Mouse (Mus musculus): ENCODE data around the gene Acot8.

DNA sequence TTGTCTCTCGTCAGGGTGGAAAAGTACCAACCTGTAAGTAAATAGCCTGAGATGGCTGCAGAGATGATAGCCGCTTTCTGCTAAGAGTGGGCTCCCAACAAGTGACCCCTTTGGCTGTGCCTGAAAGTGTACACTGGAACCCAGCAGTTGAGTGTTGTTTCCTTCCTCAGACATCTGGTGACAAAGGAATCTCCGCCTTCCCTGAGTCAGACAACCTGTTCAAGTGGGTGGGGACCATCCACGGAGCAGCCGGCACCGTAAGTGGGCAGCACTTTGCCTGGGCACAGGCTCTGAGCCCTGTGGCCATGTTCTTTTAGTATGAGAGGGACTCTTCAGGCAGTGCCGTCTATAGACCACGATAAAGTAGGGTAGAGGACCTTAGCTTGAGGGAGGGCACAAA lies 33.6 kb downstream of the Acot8 start:
- no peak for TF ChIP-seq CHD2 (IDR thresholded peaks at IDR 0.05; ENCODE audit: low read depth, low read length)
- no peak for TF ChIP-seq MAFK (IDR thresholded peaks at IDR 0.05; ENCODE audit: insufficient read depth, low read depth, low read length)
- TF ChIP-seq HCFC1 (IDR thresholded peaks at IDR 0.05; ENCODE audit: borderline replicate concordance, insufficient read depth, low read length), result no peak

Measured in ES-E14 (cell line).